Mouse (Mus musculus) granulocyte monocyte progenitor cell, adult 5-6 weeks (primary cell): ENCODE results near the gene Bend3. TPM values are rescaled to one million over a fixed set of nuclear protein-coding genes. Genes with fewer than 3 reads are reported as not detected.

Experiments used
- ATAC-seq: replicated peaks from 2 replicates; pipeline ENCODE4 v1.8.0; 2016; ENCODE audit warnings: mild to moderate bottlenecking, moderate TSS enrichment, inconsistent platforms; ENCODE audit not compliant: poor library complexity, severe bottlenecking
- total RNA-seq, 2 experiments: library from RNA; stranded (forward) in 1 of 2; stranded (reverse) in 1 of 2; fragments of 200-712, 200-1000 nt in 1 of 2; fragments of >200 nt in 1 of 2; fragmentation: Nextera tagmentation in 1 of 2; gene quantifications; 2 replicates each; pipeline ENCODE4 v1.2.3; 2014 to 2017

Gene Bend3
- total RNA-seq, 2 experiments from 2014 or later = 3.8 to 6.5 TPM

GRCm38 (mm10) chr10:43479436-43480157 is 966 bp downstream of the Bend3 start:
- peak; percentile 88 for ATAC-seq

GRCm38 (mm10) chr10:43480227-43480849 is 1.7 kb downstream of the Bend3 start:
- ATAC-seq = no peak

GRCm38 (mm10) chr10:43481179-43481578 is 2.5 kb downstream of the Bend3 start:
- ATAC-seq = no peak

- ATAC-seq = no peak
Measured at GRCm38 (mm10) chr10:43482021-43482420, 3.4 kb downstream of the Bend3 start.

- no peak for ATAC-seq
Measured at GRCm38 (mm10) chr10:43483426-43483995, 4.9 kb downstream of the Bend3 start.

- peak; percentile 52; the same call in 1 of the 2 replicates for ATAC-seq
Measured at GRCm38 (mm10) chr10:43485751-43486268, 7.2 kb downstream of the Bend3 start.

- ATAC-seq = no peak
Measured at GRCm38 (mm10) chr10:43487441-43488010, 8.9 kb downstream of the Bend3 start.

- no peak for ATAC-seq
Measured at GRCm38 (mm10) chr10:43488258-43488657, 9.6 kb downstream of the Bend3 start.

GRCm38 (mm10) chr10:43489139-43489538 is 10.5 kb downstream of the Bend3 start:
- ATAC-seq = no peak

GRCm38 (mm10) chr10:43489550-43489949 is 10.9 kb downstream of the Bend3 start:
- ATAC-seq = no peak

- ATAC-seq = no peak
Measured at GRCm38 (mm10) chr10:43490034-43490433, 11.4 kb downstream of the Bend3 start.

GRCm38 (mm10) chr10:43490846-43491245 is 12.2 kb downstream of the Bend3 start:
- no peak for ATAC-seq

- no peak for ATAC-seq
Measured at GRCm38 (mm10) chr10:43502599-43502998, 24.0 kb downstream of the Bend3 start.

- peak; percentile 79 for ATAC-seq
Measured at GRCm38 (mm10) chr10:43504291-43504690, 25.7 kb downstream of the Bend3 start.

GRCm38 (mm10) chr10:43507051-43507450 is 28.4 kb downstream of the Bend3 start:
- no peak for ATAC-seq

- ATAC-seq = no peak
Measured at GRCm38 (mm10) chr10:43509228-43509627, 30.6 kb downstream of the Bend3 start.

- ATAC-seq = no peak
Measured at GRCm38 (mm10) chr10:43512976-43513375, 34.3 kb downstream of the Bend3 start.

GRCm38 (mm10) chr10:43516992-43517660 is 38.5 kb downstream of the Bend3 start:
- ATAC-seq = no peak

- ATAC-seq = no peak
Measured at GRCm38 (mm10) chr10:43517836-43518235, 39.2 kb downstream of the Bend3 start.

- no peak for ATAC-seq
Measured at GRCm38 (mm10) chr10:43518368-43518767, 39.7 kb downstream of the Bend3 start.
